Mouse (Mus musculus) ES-Bruce4 (cell line): ENCODE measurements at regions not wholly inside any gene's neighbourhood (a gene's known extent, or its start where the extent isn't known, plus 50 kb on each side); places are given as distances from the start of the nearest gene placed in this dataset.

ENCODE experiments used
- CTCF ChIP-seq: IDR thresholded peaks from one replicate; pipeline ENCODE4 v1.8.1; 2011; ENCODE audit warnings: low read depth, low read length
- EP300 ChIP-seq: IDR thresholded peaks from 2 replicates; pipeline ENCODE4 v1.6.1; 2011; ENCODE audit warnings: low read depth, low read length; ENCODE audit not compliant: insufficient read depth
- POLR2A ChIP-seq: IDR thresholded peaks from one replicate; pipeline ENCODE4 v1.8.1; 2011; ENCODE audit warnings: low read length; ENCODE audit not compliant: insufficient read depth

- TF ChIP-seq POLR2A, result no peak
- TF ChIP-seq EP300, result no peak
- peak; percentile 45 for TF ChIP-seq CTCF
These were observed 103.4 kb upstream of the Rpl38 start for GRCm38 (mm10) chr11:114564949-114565348.
